Mouse (Mus musculus) C2C12 (cell line): ENCODE data around the gene Necab2.

ENCODE experiments used
- CEBPB ChIP-seq: IDR thresholded peaks from one replicate; pipeline ENCODE4 v1.6.1; 2011; ENCODE audit warnings: low read depth, mild to moderate bottlenecking, control low read depth, moderate library complexity
- CTCF ChIP-seq: IDR thresholded peaks from one replicate; pipeline ENCODE4 v1.5.1; 2011; ENCODE audit not compliant: control insufficient read depth, insufficient read depth, insufficient read length
- MAX ChIP-seq: IDR thresholded peaks from one replicate; pipeline ENCODE4 v1.6.1; 2011; ENCODE audit warnings: mild to moderate bottlenecking, control low read depth
- MYOD1 ChIP-seq: IDR thresholded peaks from one replicate; pipeline ENCODE4 v1.6.1; 2011; ENCODE audit warnings: low read depth; ENCODE audit not compliant: control insufficient read depth, insufficient read length
- MYOG ChIP-seq: IDR thresholded peaks from one replicate; pipeline ENCODE4 v1.6.1; 2011; ENCODE audit not compliant: control insufficient read depth, insufficient read length; ENCODE audit errors: extremely low read depth
- USF1 ChIP-seq: IDR thresholded peaks from one replicate; pipeline ENCODE4 v1.6.1; 2011; ENCODE audit warnings: low read depth, mild to moderate bottlenecking, control low read depth, moderate library complexity

DNA sequence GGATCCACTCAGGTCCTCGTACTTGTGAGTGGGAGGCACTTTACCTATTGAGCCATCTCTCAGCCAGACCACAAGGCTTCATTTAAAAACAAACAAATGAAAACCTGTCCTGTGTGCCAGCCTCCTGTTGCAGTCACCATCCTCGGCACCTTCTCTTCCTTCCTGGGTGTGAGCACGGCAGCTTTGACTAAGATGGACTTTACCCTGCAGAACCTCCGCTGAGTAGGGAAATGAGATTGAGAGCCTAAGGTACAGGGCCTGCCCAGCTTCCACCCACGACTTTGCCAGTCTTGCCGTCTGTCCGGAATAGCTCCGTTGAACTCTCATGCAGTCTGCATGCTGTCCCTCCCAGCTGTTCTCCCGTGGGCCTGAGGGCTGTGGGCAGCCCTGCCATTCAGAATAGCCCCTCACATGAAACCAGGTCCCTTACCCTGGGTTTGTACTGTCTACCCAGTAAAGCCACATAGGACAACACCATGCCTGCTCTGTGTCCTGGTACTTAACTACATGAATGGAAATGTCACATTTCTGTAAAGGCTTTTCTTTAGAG, 46.3 kb upstream of the Necab2 start:
- TF ChIP-seq CTCF = no peak
- no peak for TF ChIP-seq USF1
- no peak for TF ChIP-seq MAX
- TF ChIP-seq CEBPB = no peak
- no peak for TF ChIP-seq MYOG
- no peak for TF ChIP-seq MYOD1
